Mouse (Mus musculus): ENCODE results near the gene Gpd1. TPM values are rescaled to one million over a fixed set of nuclear protein-coding genes. Genes with fewer than 3 reads are reported as not detected.

Gpd1 gene
- polyA plus RNA-seq, 1 experiment = 4.5 TPM

DNA sequence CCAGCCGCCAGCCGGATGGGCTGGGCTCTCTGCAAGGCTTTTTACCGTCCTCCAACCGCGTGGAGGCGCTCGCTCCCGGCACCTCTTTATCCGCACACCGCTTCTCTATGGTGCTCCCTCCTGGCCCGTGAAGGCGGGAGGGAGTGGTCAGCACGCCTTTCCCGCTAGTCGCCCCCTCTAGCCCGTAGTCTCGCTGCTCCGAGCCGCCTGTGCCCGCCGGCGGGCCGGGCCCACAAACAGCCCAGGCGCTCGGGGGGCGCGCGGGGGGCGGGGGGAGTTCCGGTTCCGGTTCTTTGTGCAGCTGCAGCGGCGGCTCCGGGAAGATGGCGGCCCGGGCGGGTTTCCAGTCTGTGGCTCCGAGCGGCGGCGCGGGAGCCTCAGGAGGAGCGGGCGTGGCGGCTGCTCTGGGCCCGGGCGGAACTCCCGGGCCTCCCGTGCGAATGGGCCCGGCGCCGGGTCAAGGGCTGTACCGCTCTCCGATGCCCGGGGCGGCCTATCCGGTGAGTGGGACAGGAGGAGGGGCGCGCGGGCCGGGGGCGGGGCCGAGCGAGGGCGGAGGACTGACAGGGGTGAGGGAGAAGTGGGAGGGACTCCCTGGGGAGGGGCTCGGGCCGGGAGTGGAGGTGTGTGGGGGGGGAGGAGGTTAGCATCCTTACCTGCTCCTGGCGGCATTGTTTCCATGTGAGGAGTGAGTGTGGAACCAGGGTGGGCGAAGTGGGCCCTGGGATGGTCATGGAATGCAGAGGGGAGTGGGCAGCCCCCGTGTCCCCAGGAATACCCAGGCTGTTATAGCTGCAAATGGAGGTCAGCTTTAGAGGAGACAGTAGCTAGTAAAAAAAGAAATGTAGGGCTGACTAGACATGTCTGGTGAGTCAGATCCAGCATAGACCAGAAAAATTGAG lies 15.1 kb upstream of the Gpd1 start, which contains the start of gene Smarcd1:
Gene Smarcd1 (plus strand): TSS at position 131 of the 902 bp plus-strand sequence.
- peak; percentile 89 for TF ChIP-seq CTCF (IDR thresholded peaks at IDR 0.05; ENCODE audit: borderline replicate concordance, extremely low read depth, insufficient read depth, insufficient read length)
- TF ChIP-seq POLR2A (IDR thresholded peaks at IDR 0.05; ENCODE audit: borderline replicate concordance, extremely low read depth, insufficient read depth, insufficient read length, poor library complexity, severe bottlenecking) = peak; percentile 91
- DNase-seq (ENCODE audit: low read depth) = peak; percentile 99

DNA sequence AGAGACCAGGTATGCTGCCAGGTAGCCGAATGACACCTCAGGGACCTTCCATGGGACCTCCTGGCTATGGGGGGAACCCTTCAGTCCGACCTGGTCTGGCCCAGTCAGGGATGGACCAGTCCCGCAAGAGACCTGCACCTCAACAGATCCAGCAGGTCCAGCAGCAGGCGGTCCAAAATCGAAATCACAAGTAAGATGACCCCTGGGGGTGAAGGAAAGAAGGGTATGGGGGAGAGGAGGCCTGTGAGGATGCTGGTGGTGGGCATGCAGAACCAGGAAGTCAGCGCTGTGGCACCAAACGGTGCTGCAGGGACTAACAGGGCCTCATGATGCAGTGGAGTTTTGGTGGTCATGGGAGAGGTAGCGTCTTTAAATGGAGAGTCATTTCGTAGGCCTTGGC lies 14.2 kb upstream of the Gpd1 start:
- TF ChIP-seq POLR2A (IDR thresholded peaks at IDR 0.05; ENCODE audit: borderline replicate concordance, extremely low read depth, insufficient read depth, insufficient read length, poor library complexity, severe bottlenecking) (no peak), CTCF (IDR thresholded peaks at IDR 0.05; ENCODE audit: borderline replicate concordance, extremely low read depth, insufficient read depth, insufficient read length) (no peak)
- DNase-seq (ENCODE audit: low read depth) = peak; percentile 24

DNA sequence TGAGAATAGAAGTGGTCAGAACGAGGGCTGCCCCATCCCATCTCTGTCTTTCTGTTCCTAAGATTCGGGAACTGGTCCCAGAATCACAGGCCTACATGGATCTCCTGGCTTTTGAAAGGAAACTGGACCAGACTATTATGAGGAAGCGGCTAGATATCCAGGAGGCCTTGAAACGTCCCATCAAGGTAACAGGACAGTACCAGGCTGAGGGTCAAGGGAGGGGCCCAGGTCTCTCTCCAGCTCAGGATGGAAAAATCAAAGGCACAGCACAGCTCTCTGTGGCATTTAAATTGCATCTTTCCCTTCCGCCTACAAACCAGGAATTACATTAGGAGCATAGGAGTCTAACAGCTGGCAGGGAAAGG lies 13.7 kb upstream of the Gpd1 start:
- no peak for DNase-seq (ENCODE audit: low read depth)
- TF ChIP-seq POLR2A (IDR thresholded peaks at IDR 0.05; ENCODE audit: borderline replicate concordance, extremely low read depth, insufficient read depth, insufficient read length, poor library complexity, severe bottlenecking) = no peak

DNA sequence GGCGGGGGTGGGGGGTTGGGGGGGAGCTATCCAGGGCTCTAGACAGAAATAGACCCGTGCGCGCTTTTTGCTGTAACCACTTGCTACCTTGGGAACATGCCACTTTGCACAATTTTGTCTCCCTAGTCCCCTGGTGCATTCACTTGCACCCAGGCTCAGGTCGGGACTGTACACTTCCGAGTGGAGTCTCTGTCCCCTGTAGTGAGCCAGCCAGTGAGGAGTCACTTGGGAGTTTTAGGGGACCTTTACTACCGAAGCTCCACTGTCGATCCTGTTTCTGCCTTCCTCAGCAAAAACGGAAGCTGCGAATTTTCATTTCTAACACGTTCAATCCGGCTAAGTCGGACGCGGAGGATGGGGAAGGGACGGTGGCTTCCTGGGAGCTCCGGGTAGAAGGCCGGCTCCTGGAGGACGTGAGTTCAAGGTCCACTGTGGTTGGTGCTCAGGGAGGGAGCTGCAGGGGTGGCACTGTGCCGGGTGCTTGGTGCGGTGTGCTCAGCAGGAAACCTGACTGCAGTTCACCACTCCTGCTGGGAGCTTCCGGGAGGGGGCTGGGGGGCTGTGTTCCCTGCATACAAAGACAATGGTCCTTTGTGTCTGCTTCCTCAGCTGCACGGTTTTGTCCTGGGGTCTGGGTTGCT lies 13.2 kb upstream of the Gpd1 start:
- no peak for TF ChIP-seq POLR2A (IDR thresholded peaks at IDR 0.05; ENCODE audit: borderline replicate concordance, extremely low read depth, insufficient read depth, insufficient read length, poor library complexity, severe bottlenecking)
- TF ChIP-seq CTCF (IDR thresholded peaks at IDR 0.05; ENCODE audit: borderline replicate concordance, extremely low read depth, insufficient read depth, insufficient read length) = no peak
- DNase-seq (ENCODE audit: low read depth) = peak; percentile 26

DNA sequence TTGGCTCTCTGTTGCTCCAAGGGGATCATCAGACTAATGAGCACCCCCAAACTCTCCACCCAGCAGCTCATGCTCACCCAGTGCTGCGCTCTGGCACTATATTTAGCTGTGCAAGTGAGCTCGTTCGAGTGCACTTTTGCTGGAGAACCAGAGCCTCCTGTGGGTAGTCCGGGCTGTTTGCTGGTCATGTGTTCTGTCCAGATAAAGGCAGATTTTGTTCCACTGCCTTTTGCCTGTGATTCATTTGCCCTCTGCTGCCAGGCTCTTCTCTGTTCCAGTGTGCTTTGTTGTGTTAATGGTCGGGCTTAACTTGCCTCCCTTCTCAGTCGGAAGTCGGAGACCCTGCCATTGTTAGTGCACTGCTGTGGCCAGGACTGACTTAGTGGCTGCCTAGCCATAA lies 12.4 kb upstream of the Gpd1 start:
- TF ChIP-seq POLR2A (IDR thresholded peaks at IDR 0.05; ENCODE audit: borderline replicate concordance, extremely low read depth, insufficient read depth, insufficient read length, poor library complexity, severe bottlenecking) = no peak
- TF ChIP-seq CTCF (IDR thresholded peaks at IDR 0.05; ENCODE audit: borderline replicate concordance, extremely low read depth, insufficient read depth, insufficient read length) = no peak
- peak; percentile 57 for DNase-seq (ENCODE audit: low read depth)

DNA sequence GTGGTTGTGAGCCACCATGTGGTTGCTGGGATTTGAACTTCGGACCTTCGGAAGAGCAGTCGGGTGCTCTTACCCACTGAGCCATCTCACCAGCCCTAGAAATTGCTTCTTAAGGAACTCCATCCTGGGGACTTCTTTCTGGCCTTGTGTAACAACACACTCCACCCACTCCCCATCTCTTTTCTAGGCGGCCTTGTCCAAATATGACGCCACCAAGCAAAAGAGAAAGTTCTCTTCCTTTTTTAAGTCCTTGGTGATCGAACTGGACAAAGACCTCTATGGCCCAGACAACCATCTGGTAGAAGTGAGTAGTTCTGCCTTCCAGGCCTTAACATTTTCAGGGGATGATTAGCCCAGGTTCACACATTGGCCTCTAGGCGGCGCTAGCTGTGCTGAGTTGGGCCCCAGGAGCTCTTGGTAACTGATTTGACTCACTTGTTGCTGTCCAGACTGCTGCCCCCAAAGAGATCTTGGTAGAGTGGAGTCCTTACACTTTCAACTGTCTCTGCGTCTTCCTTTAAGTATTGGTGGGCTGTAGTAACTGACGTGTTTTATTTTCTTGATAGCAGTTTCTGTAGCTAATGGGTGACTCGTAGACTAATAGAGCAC lies 11.8 kb upstream of the Gpd1 start, which contains the start of gene Gm17349:
Gene Gm17349 (minus strand): TSS at position 51 of the 609 bp plus-strand sequence.
- TF ChIP-seq POLR2A (IDR thresholded peaks at IDR 0.05; ENCODE audit: borderline replicate concordance, extremely low read depth, insufficient read depth, insufficient read length, poor library complexity, severe bottlenecking) (no peak), CTCF (IDR thresholded peaks at IDR 0.05; ENCODE audit: borderline replicate concordance, extremely low read depth, insufficient read depth, insufficient read length) (peak; percentile 73)
- DNase-seq (ENCODE audit: low read depth) = peak; percentile 61

DNA sequence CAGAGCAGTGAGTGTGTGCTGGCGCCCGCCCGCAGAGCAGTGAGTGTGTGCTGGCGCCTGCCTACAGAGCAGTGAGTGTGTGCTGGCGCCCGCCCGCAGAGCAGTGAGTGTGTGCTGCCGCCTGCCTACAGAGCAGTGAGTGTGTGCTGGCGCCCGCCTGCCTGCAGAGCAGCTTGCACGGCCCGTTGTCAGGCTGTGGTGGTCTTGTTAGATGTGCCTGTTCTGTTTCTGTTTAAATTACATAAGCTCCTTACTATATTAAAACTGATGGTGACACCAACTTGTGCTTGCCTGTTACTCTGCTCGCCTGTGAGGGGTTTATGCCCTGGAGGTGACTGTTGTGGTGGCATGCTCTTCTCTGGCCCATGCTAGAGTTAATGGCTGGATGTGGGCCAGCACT lies 9.1 kb upstream of the Gpd1 start:
- DNase-seq (ENCODE audit: low read depth) = peak; percentile 13
- TF ChIP-seq POLR2A (IDR thresholded peaks at IDR 0.05; ENCODE audit: borderline replicate concordance, extremely low read depth, insufficient read depth, insufficient read length, poor library complexity, severe bottlenecking) = no peak
- no peak for TF ChIP-seq CTCF (IDR thresholded peaks at IDR 0.05; ENCODE audit: borderline replicate concordance, extremely low read depth, insufficient read depth, insufficient read length)

DNA sequence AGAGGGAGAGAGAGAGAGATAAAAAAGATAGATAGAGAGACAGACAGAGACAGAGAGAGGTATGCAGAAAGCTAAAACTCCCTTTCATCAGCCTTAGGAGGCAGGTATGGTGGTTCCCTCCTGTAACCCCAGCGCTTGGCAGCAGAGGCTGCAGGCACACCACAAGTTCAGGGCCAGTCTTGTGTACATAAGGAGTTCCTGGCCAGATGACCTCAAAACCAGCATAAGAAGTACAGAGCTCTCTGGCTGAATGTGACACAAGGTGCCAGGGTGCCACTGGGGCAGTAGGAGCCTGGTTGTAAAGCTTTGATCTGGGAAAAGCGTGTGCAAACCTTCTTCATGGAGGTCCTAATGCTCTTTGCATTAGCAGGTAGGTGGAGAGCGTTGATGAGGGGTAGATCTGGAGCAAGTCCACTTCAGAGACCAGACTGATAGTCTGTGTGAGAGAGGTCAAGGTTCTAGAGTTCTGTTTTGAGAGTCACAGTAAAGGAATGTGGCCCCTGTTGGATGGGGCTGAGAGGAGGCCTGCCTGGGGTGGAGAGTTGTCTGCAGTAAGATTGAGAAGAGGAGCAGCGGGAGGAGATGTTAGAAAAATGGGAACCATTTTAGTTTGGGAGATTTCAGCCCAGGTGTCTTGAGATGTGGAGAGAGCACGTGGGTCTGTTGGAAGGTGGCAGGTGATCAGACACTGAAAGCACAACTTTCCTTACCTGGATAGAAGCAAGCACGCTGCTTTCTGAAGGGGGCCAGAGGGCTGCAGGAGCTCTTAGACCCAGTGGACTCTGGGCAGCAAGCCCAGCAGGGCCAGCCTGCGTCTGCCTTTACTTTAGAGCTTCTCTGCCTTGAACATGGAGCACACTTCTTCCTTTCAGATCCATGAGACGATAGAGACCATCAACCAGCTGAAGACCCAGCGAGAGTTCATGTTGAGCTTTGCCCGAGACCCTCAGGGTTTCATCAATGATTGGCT lies 6.8 kb upstream of the Gpd1 start:
- TF ChIP-seq POLR2A (IDR thresholded peaks at IDR 0.05; ENCODE audit: borderline replicate concordance, extremely low read depth, insufficient read depth, insufficient read length, poor library complexity, severe bottlenecking) (no peak), CTCF (IDR thresholded peaks at IDR 0.05; ENCODE audit: borderline replicate concordance, extremely low read depth, insufficient read depth, insufficient read length) (no peak)
- DNase-seq (ENCODE audit: low read depth) = no peak

DNA sequence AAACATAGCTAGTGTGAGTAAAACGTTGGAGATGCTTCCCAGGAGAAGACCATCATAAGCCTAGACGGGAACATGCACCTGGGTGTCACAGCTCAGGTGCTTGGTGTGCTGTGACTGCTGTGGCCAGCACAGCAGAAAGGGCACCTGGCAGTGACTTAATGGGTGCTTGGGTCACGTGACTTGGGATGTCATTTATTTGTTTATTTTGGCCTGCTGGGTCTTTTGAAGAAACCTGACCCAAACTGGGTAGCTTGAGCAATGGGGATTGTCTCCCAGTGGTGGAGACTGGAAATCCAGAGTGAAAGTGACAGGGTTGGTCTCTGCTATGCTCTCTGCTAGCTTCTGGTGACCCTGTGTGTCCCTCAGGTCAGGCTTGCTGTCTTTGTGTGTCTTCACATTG lies 5.8 kb upstream of the Gpd1 start:
- DNase-seq (ENCODE audit: low read depth) = no peak
- TF ChIP-seq CTCF (IDR thresholded peaks at IDR 0.05; ENCODE audit: borderline replicate concordance, extremely low read depth, insufficient read depth, insufficient read length) (no peak), POLR2A (IDR thresholded peaks at IDR 0.05; ENCODE audit: borderline replicate concordance, extremely low read depth, insufficient read depth, insufficient read length, poor library complexity, severe bottlenecking) (no peak)

DNA sequence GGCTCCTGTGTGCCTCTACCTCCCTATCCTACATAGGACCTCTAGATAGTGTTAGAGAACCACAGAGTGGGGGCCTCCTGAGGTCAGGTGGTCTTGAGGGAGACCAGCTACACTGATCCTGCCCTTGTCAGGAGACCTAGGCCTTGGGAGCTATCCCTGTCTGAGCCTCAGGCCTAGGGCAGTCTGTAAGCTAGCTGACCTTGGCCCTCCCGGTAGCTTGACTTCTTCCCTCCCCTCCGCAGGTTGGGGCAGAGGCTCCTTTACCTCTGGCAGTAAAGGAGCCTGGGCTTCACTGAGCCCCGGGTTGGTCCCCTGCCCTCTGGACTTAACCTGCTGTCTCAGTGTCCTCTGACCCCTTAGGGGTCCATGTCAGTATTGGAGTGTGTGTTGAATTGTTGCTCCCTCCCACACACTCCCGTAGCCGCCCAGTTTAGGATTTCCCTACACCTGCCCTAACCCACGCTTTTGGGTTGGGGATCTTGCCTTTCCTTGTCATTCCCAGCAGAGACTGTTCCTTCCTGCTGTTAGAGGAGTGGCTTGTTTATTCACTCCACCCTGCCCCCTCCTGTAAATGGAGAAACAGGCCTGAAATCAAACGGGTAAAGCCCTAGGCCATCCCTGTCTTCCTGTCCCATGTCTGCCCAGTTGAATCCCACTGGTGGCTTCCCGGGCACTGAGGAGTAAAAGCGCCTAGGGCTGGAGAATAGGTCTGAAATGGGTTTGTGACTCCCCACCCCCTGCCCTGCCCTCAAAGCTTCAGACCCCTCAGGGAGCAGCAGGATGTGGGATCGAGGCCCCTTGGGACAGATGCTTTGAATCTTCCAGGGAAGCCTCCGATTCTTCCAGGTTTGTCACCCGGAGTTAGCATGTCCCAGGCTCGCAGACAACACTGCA lies 4.4 kb upstream of the Gpd1 start:
- TF ChIP-seq CTCF (IDR thresholded peaks at IDR 0.05; ENCODE audit: borderline replicate concordance, extremely low read depth, insufficient read depth, insufficient read length) (no peak), POLR2A (IDR thresholded peaks at IDR 0.05; ENCODE audit: borderline replicate concordance, extremely low read depth, insufficient read depth, insufficient read length, poor library complexity, severe bottlenecking) (no peak)
- no peak for DNase-seq (ENCODE audit: low read depth)

All from brain, embryonic 14.5 days (tissue).